Mouse (Mus musculus): ENCODE data around the gene Hmcn2. TPM values are rescaled to one million over a fixed set of nuclear protein-coding genes. Genes with fewer than 3 reads are reported as not detected.

The Hmcn2 gene
- polyA plus RNA-seq, 1 experiment from 2014 or later = 0.22 TPM

GRCm38 (mm10) chr2:31463253-31463652, 149.0 kb downstream of the Hmcn2 start:
- Histone ChIP-seq H3K27me3 (peaks cover 42% of the 10 kb centered on the region), H3K4me1 (peaks cover 24% of the 10 kb centered on the region), H3K36me3 (no peaks in the 10 kb centered on the region), H3K4me3 (replicated peaks) (no peak overlapping the region), H3K4me2 (no peak overlapping the region), H3K27ac (0 out of 2 replicates have a peak overlapping the region, but pooled peaks have one; percentile 1), H3K9me3 (replicated peaks) (no peaks in the 10 kb centered on the region), H3K9ac (no peak overlapping the region)
- WGBS = 83% methylated on average over 7 of the region's 7 CpGs
- no peak for ATAC-seq (replicated peaks; ENCODE audit: low FRiP score)

- WGBS = 30% methylated on average over 8 of the region's 8 CpGs
- Histone ChIP-seq H3K4me2 (no peak overlapping the region), H3K27me3 (peaks cover 42% of the 10 kb centered on the region), H3K9ac (no peak overlapping the region), H3K4me3 (replicated peaks) (no peak overlapping the region), H3K27ac (peak overlapping the region; percentile 73), H3K9me3 (replicated peaks) (no peaks in the 10 kb centered on the region), H3K4me1 (peaks cover 24% of the 10 kb centered on the region), H3K36me3 (no peaks in the 10 kb centered on the region)
- no peak; the same call in 1 of the 2 replicates for ATAC-seq (replicated peaks; ENCODE audit: low FRiP score)
These were observed 149.7 kb downstream of the Hmcn2 start for GRCm38 (mm10) chr2:31463696-31464528.

- H3K27ac ChIP-seq = peak overlapping the region; percentile 73
- no peak for ATAC-seq (replicated peaks; ENCODE audit: low FRiP score)
- H3K4me3 ChIP-seq (replicated peaks) = no peak overlapping the region
- peaks cover 21% of the 10 kb centered on the region for H3K4me1 ChIP-seq
- H3K4me2 ChIP-seq = no peak overlapping the region
- no peaks in the 10 kb centered on the region for H3K36me3 ChIP-seq
- H3K9me3 ChIP-seq (replicated peaks) = no peaks in the 10 kb centered on the region
- H3K9ac ChIP-seq = no peak overlapping the region
- 46% methylated on average over 6 of the region's 6 CpGs for WGBS
- peaks cover 42% of the 10 kb centered on the region for H3K27me3 ChIP-seq
These were observed 150.3 kb downstream of the Hmcn2 start for GRCm38 (mm10) chr2:31464529-31464910.

GRCm38 (mm10) chr2:31467457-31467856, 153.2 kb downstream of the Hmcn2 start:
- H3K27ac ChIP-seq = no peak overlapping the region
- no peaks in the 10 kb centered on the region for H3K36me3 ChIP-seq
- H3K4me2 ChIP-seq = no peak overlapping the region
- H3K4me3 ChIP-seq (replicated peaks) = no peak overlapping the region
- H3K27me3 ChIP-seq = peaks cover 39% of the 10 kb centered on the region
- peaks cover 32% of the 10 kb centered on the region for H3K4me1 ChIP-seq
- no peak for ATAC-seq (replicated peaks; ENCODE audit: low FRiP score)
- H3K9ac ChIP-seq = no peak overlapping the region
- 80% methylated on average over 1 of the region's 1 CpGs for WGBS
- no peaks in the 10 kb centered on the region for H3K9me3 ChIP-seq (replicated peaks)

- no peak for ATAC-seq (replicated peaks; ENCODE audit: low FRiP score)
- H3K27me3 ChIP-seq = peaks cover 35% of the 10 kb centered on the region
- no peak overlapping the region for H3K4me3 ChIP-seq (replicated peaks)
- WGBS = 84% methylated on average over 7 of the region's 7 CpGs
- no peak overlapping the region for H3K9ac ChIP-seq
- no peak overlapping the region for H3K4me2 ChIP-seq
- peaks cover 31% of the 10 kb centered on the region for H3K4me1 ChIP-seq
- H3K36me3 ChIP-seq = no peaks in the 10 kb centered on the region
- no peaks in the 10 kb centered on the region for H3K9me3 ChIP-seq (replicated peaks)
- no peak overlapping the region for H3K27ac ChIP-seq
These were observed 154.6 kb downstream of the Hmcn2 start for GRCm38 (mm10) chr2:31468857-31469256.

GRCm38 (mm10) chr2:31469480-31469879, 155.3 kb downstream of the Hmcn2 start:
- 23% methylated on average over 7 of the region's 7 CpGs for WGBS
- H3K36me3 ChIP-seq = no peaks in the 10 kb centered on the region
- H3K4me3 ChIP-seq (replicated peaks) = peak overlapping the region; percentile 50
- peak overlapping the region; percentile 91 for H3K4me2 ChIP-seq
- no peak for ATAC-seq (replicated peaks; ENCODE audit: low FRiP score)
- no peak overlapping the region for H3K27ac ChIP-seq
- peaks cover 35% of the 10 kb centered on the region for H3K27me3 ChIP-seq
- no peaks in the 10 kb centered on the region for H3K9me3 ChIP-seq (replicated peaks)
- no peak overlapping the region for H3K9ac ChIP-seq
- peaks cover 25% of the 10 kb centered on the region for H3K4me1 ChIP-seq

GRCm38 (mm10) chr2:31469931-31470682, 155.9 kb downstream of the Hmcn2 start, which contains the start of gene Ass1:
Ass1 (plus strand) TSS chr2:31470207.
- peaks cover 35% of the 10 kb centered on the region for H3K27me3 ChIP-seq
- H3K36me3 ChIP-seq = no peaks in the 10 kb centered on the region
- WGBS = under 1% methylated on average over 48 of the region's 49 CpGs
- H3K9ac ChIP-seq = peak within 1 kb of the TSS; percentile 31
- ATAC-seq (replicated peaks; ENCODE audit: low FRiP score) = peak; percentile 76
- H3K4me1 ChIP-seq = peaks cover 23% of the 10 kb centered on the region
- peak within 1 kb of the TSS; percentile 50 for H3K4me3 ChIP-seq (replicated peaks)
- H3K9me3 ChIP-seq (replicated peaks) = no peaks in the 10 kb centered on the region
- peak within 1 kb of the TSS; percentile 91 for H3K4me2 ChIP-seq
- no peak within 1 kb of the TSS for H3K27ac ChIP-seq

GRCm38 (mm10) chr2:31470683-31471385, 156.6 kb downstream of the Hmcn2 start:
- Histone ChIP-seq H3K27me3 (peaks cover 35% of the 10 kb centered on the region), H3K9me3 (replicated peaks) (no peaks in the 10 kb centered on the region), H3K4me3 (replicated peaks) (peak overlapping the region; percentile 50), H3K36me3 (no peaks in the 10 kb centered on the region), H3K9ac (peak overlapping the region; percentile 31), H3K4me1 (peaks cover 23% of the 10 kb centered on the region), H3K27ac (no peak overlapping the region), H3K4me2 (peak overlapping the region; percentile 91)
- 6% methylated on average over 19 of the region's 19 CpGs for WGBS
- 0 out of 2 replicates have a peak, but pooled peaks have one; percentile 45 for ATAC-seq (replicated peaks; ENCODE audit: low FRiP score)

GRCm38 (mm10) chr2:31471611-31472010, 157.4 kb downstream of the Hmcn2 start:
- H3K27ac ChIP-seq = no peak overlapping the region
- no peaks in the 10 kb centered on the region for H3K36me3 ChIP-seq
- no peaks in the 10 kb centered on the region for H3K9me3 ChIP-seq (replicated peaks)
- H3K4me3 ChIP-seq (replicated peaks) = no peak overlapping the region
- no peak for ATAC-seq (replicated peaks; ENCODE audit: low FRiP score)
- WGBS = 39% methylated on average over 6 of the region's 6 CpGs
- peaks cover 35% of the 10 kb centered on the region for H3K27me3 ChIP-seq
- no peak overlapping the region for H3K9ac ChIP-seq
- peaks cover 23% of the 10 kb centered on the region for H3K4me1 ChIP-seq
- H3K4me2 ChIP-seq = peak overlapping the region; percentile 91

GRCm38 (mm10) chr2:31472406-31473065, 158.3 kb downstream of the Hmcn2 start:
- no peak overlapping the region for H3K27ac ChIP-seq
- H3K36me3 ChIP-seq = no peaks in the 10 kb centered on the region
- H3K27me3 ChIP-seq = peaks cover 35% of the 10 kb centered on the region
- 52% methylated on average over 10 of the region's 10 CpGs for WGBS
- ATAC-seq (replicated peaks; ENCODE audit: low FRiP score) = no peak
- H3K4me1 ChIP-seq = peaks cover 23% of the 10 kb centered on the region
- no peak overlapping the region for H3K4me2 ChIP-seq
- H3K4me3 ChIP-seq (replicated peaks) = no peak overlapping the region
- no peaks in the 10 kb centered on the region for H3K9me3 ChIP-seq (replicated peaks)
- no peak overlapping the region for H3K9ac ChIP-seq

GRCm38 (mm10) chr2:31473941-31474340, 159.7 kb downstream of the Hmcn2 start:
- Histone ChIP-seq H3K4me3 (replicated peaks) (no peak overlapping the region), H3K36me3 (no peaks in the 10 kb centered on the region), H3K27ac (no peak overlapping the region), H3K9me3 (replicated peaks) (no peaks in the 10 kb centered on the region), H3K4me1 (peaks cover 23% of the 10 kb centered on the region), H3K27me3 (peaks cover 27% of the 10 kb centered on the region), H3K9ac (no peak overlapping the region), H3K4me2 (no peak overlapping the region)
- 72% methylated on average over 4 of the region's 4 CpGs for WGBS
- ATAC-seq (replicated peaks; ENCODE audit: low FRiP score) = no peak

Data from kidney, embryonic 15.5 days (tissue).